Mouse (Mus musculus): ENCODE measurements around the gene Ntmt1. TPM values are rescaled to one million over a fixed set of nuclear protein-coding genes. Genes with fewer than 3 reads are reported as not detected.

Gene Ntmt1
- total RNA-seq, 1 experiment from 2014 or later: 21.2 TPM

- no peak for ATAC-seq (replicated peaks in 1 of 2; ENCODE audit: insufficient read depth in 1 of 2, low FRiP score in 2 of 2, low TSS enrichment in 1 of 2, low read depth in 1 of 2, poor library complexity in 2 of 2, severe bottlenecking in 2 of 2)
Observed at GRCm38 (mm10) chr2:30779241-30779640, 28.4 kb upstream of the Ntmt1 start.

DNA sequence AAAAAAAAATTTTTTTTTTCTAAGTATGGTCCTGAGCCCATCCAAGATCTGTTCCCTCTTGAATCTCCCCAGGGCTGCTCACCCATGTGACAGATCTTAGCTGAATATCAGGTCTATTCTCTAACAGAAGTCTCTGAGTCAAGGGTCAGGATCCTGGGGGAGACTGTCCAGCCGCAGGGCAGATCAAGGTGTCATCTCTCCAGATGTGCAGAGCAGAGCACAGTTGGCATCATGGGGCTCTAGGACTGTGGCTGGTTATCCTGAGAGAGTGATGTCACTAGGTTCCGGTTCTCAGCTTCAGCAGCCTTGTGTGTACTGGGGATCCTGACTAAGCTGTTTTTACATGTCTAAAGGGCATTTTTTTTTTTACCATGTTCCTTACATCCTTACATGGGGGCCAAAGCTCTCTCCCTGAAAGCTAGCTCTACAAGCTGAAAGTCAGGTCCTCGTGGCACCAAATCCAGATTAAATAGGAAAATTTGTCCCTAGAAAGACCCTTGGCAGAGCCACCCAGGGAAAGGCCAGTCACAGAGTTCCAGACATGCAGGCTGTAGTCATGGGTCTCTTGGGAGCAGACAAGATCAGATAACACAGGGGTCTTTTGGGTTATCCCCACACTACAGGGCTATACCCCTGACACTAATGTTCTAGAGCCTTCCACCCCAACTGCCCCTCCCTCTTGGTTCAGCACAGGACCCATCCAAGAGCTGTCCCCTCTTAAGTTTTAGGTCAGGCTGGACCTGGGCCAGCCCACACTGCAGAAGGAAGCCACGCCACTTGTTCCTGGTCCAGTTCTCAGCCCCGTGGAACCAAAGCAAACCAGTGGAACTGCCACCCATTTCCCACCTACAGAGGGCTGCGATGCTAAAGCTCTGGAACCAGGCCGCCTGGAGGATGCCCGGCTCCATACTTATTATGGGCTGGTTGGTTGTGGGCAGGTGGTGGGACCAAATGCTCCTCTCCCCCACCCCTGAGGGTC, 25.0 kb upstream of the Ntmt1 start:
- no peak for ATAC-seq (replicated peaks in 1 of 2; ENCODE audit: insufficient read depth in 1 of 2, low FRiP score in 2 of 2, low TSS enrichment in 1 of 2, low read depth in 1 of 2, poor library complexity in 2 of 2, severe bottlenecking in 2 of 2)

DNA sequence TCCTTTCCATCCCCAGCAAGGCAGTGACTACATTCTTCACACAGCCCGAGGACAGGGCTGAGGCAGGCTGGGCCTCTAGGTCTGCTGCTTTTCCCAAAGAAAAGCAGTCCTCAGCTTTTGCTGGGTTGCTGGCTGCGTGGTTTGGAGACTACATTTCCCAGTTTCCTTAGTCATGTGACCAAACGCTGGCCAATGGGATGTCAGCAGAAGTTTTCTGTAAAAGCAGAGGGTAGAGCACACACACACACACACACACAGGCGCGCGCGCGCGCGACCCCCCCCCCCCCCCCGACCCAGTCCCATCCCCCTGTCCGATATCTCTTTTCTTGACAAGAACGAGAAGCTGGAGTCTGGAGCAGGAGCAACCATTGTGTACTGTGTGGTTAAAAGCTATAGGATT, 24.3 kb upstream of the Ntmt1 start:
- ATAC-seq (replicated peaks in 1 of 2; ENCODE audit: insufficient read depth in 1 of 2, low FRiP score in 2 of 2, low TSS enrichment in 1 of 2, low read depth in 1 of 2, poor library complexity in 2 of 2, severe bottlenecking in 2 of 2): no peak

DNA sequence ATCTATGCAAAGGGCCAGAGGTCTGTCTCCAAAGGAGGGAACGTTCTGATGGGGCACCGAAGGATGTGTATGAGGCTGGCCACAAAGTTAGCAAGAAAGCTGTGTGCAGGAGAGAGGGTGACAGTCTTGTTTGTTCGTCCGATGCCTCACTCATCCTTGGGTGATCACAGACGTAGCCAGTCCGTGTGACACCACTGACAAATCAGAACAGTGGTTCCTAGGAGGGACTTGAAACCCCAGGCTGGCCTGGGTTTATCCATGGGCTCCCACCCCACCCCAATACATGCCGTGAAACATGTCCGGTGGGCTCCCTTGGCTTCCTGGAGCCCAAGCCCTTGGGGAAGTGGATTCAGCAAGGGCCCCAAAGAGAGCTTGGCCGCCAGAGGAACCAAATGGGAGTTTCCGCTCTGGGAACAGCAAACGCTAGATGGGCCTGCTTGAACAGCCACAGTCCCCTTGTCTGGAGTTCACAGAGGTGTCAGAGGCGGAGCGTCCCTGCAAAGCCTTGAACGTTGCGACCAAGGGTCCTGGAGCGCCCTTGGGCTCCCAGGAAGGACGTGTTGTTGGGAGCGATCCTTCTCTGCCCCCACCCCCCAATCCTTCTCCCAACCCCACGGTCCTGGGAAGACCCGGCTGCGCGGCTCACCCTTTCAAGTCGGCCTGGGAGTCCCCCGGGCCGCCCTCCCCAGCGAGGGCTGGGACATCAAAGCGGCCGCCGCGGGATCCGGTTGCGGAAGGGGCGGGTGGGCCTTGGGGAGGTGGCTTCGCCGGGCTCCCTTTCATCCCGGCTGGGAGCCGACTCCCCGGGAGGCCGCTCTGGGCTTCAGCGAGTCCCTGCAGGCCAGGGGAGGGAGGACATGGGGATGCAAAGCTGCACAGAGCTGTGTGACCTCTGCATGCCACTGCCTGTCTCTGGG, 23.3 kb upstream of the Ntmt1 start:
- 0 out of 4 replicates have a peak, but pooled peaks of 1 of the 2 experiments have one; percentile 36 for ATAC-seq (replicated peaks in 1 of 2; ENCODE audit: insufficient read depth in 1 of 2, low FRiP score in 2 of 2, low TSS enrichment in 1 of 2, low read depth in 1 of 2, poor library complexity in 2 of 2, severe bottlenecking in 2 of 2)

GRCm38 (mm10) chr2:30787466-30787865, 20.2 kb upstream of the Ntmt1 start:
- ATAC-seq (replicated peaks in 1 of 2; ENCODE audit: insufficient read depth in 1 of 2, low FRiP score in 2 of 2, low TSS enrichment in 1 of 2, low read depth in 1 of 2, poor library complexity in 2 of 2, severe bottlenecking in 2 of 2): no peak

DNA sequence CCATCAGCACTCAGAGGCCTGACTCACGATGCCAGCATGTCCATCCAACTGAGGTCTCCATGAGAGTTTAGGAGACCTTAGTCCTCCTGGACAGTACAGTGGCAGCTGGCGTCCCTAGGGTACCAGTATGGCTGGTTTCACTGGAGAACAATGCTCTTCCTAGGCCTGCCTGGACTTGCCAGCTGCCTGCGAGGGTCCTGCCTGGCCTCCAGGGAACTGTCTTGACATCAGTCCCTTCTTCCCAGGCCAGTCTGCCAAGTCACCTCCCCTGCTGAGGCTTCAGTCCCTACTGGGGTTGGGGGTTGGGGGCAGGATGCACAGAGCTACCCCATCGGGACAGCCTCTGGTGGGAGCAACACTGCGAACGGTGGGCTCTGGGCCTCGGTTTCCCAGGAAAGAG, 15.6 kb upstream of the Ntmt1 start:
- no peak for ATAC-seq (replicated peaks in 1 of 2; ENCODE audit: insufficient read depth in 1 of 2, low FRiP score in 2 of 2, low TSS enrichment in 1 of 2, low read depth in 1 of 2, poor library complexity in 2 of 2, severe bottlenecking in 2 of 2)

- peak; percentile 70 to 79 for ATAC-seq (replicated peaks in 1 of 2; ENCODE audit: insufficient read depth in 1 of 2, low FRiP score in 2 of 2, low TSS enrichment in 1 of 2, low read depth in 1 of 2, poor library complexity in 2 of 2, severe bottlenecking in 2 of 2)
Observed at GRCm38 (mm10) chr2:30794179-30795108, 13.2 kb upstream of the Ntmt1 start.

DNA sequence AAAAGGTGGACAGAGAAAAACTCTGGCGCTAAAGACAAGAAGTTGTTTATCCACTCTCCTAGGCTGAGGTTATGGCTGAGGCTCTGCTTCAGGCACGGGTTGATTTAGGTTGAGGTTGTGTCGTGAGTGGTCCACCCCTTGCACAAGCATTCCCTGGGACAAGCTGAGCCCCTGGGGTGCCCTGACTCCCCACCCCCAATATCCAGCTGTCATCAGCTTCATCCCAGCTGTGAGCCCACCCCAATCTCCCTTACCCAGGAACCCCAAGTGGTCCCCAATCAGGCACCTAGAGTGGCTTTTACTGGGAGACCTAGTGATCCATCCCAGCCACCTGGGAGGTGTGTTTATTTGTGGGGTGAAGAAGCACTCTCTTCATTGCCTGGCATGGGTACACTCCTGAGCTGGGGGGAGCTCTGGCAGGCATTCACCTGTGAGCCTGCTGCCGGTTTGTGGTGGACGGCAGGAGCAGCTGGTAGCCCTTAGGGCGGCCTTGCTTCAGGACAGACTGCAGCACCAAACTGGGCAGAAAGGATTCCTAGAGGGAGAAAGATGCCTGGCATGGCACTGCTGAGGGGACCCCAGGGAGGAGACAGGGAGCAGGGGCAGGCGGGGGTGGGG, 12.2 kb upstream of the Ntmt1 start:
- no peak for ATAC-seq (replicated peaks in 1 of 2; ENCODE audit: insufficient read depth in 1 of 2, low FRiP score in 2 of 2, low TSS enrichment in 1 of 2, low read depth in 1 of 2, poor library complexity in 2 of 2, severe bottlenecking in 2 of 2)

- no peak for ATAC-seq (replicated peaks in 1 of 2; ENCODE audit: insufficient read depth in 1 of 2, low FRiP score in 2 of 2, low TSS enrichment in 1 of 2, low read depth in 1 of 2, poor library complexity in 2 of 2, severe bottlenecking in 2 of 2)
Observed at GRCm38 (mm10) chr2:30795889-30796275, 11.7 kb upstream of the Ntmt1 start.

DNA sequence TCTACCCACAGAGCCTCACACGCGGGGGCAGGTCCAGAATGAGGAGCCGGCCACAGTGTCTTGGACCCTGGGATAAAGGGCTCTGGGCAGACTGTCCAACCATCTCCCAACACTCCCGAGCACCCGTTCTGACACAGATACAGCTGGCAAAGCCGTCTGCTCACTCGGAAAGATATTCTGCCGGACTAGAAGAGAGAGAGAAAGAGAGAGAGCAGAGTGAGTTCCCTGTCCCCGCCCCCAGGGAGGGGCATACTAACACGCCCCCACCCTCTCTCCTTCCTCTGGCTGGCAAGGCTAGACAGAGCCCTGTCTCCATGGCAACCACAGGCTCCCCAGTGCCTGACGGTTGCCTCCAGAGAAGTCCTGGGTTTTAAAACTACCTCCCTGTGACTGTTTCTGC, 11.2 kb upstream of the Ntmt1 start:
- ATAC-seq (replicated peaks in 1 of 2; ENCODE audit: insufficient read depth in 1 of 2, low FRiP score in 2 of 2, low TSS enrichment in 1 of 2, low read depth in 1 of 2, poor library complexity in 2 of 2, severe bottlenecking in 2 of 2): peak; percentile 66 to 78

DNA sequence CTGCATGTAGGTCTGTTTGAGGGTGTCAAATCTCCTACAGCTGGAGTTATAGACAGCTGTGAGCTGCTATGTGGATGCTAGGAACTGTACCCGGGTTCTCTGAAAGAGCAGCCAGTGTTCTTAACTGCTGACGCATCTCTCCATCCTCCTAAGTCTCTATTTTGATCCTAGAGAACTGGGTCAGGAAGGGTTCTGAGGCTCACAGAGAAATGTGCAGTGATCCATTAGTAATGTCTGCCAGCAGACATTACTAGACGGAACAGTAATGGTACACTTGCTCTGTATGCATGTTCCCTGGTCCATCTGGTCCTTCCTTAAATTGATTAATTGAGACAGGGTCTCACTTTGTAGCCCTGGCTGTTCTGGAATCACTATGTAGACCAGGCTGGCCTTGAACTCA, 8.2 kb upstream of the Ntmt1 start:
- no peak for ATAC-seq (replicated peaks in 1 of 2; ENCODE audit: insufficient read depth in 1 of 2, low FRiP score in 2 of 2, low TSS enrichment in 1 of 2, low read depth in 1 of 2, poor library complexity in 2 of 2, severe bottlenecking in 2 of 2)

DNA sequence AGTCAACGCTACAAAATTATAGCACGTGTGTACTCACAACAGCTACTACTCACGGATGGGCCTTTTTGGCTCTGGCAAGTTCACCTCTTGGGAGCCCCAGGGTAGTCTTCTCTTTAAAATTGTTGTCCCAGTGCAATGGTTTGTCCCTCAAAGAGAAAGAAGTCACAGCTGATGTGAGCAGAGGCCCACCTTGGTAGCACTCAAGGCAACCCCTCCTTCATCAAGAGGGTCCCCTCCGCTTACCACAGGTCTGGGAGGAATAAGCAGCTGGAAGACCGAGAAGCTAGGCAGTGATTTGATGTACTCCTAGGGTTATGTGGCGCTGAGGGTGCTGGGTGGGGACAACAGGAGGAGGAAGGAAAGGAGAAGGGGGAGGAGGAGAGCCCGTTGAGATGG, 7.0 kb upstream of the Ntmt1 start:
- no peak for ATAC-seq (replicated peaks in 1 of 2; ENCODE audit: insufficient read depth in 1 of 2, low FRiP score in 2 of 2, low TSS enrichment in 1 of 2, low read depth in 1 of 2, poor library complexity in 2 of 2, severe bottlenecking in 2 of 2)

- peak; percentile 50 to 69; a peak in 1 of 4 replicates for ATAC-seq (replicated peaks in 1 of 2; ENCODE audit: insufficient read depth in 1 of 2, low FRiP score in 2 of 2, low TSS enrichment in 1 of 2, low read depth in 1 of 2, poor library complexity in 2 of 2, severe bottlenecking in 2 of 2)
Observed at GRCm38 (mm10) chr2:30801067-30801852, 6.4 kb upstream of the Ntmt1 start.

- no peak for ATAC-seq (replicated peaks in 1 of 2; ENCODE audit: insufficient read depth in 1 of 2, low FRiP score in 2 of 2, low TSS enrichment in 1 of 2, low read depth in 1 of 2, poor library complexity in 2 of 2, severe bottlenecking in 2 of 2)
Observed at GRCm38 (mm10) chr2:30803604-30804003, 4.0 kb upstream of the Ntmt1 start, which contains the start of gene 1700001O22Rik. Gene 1700001O22Rik (minus strand): TSS chr2:30803661.

DNA sequence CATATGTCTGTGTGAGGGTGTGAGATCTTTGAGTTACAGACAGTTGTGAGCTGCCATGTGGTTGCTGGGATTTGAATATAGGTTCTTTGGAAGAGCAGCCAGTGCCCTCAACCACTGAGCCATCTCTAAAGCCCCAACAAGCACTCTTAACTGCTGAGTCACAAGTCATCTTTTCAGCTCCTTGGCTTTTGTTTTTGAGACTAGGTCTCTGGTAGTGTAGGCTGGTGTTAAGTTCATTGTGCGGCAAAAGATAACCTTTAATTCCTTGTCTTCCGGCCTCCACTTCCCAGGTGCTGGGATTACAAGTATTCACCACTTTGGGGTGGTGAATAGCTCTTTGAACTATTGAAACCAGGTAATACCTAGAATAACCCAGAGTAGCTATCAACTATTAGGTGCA, 1.6 kb upstream of the Ntmt1 start:
- ATAC-seq (replicated peaks in 1 of 2; ENCODE audit: insufficient read depth in 1 of 2, low FRiP score in 2 of 2, low TSS enrichment in 1 of 2, low read depth in 1 of 2, poor library complexity in 2 of 2, severe bottlenecking in 2 of 2): no peak

DNA sequence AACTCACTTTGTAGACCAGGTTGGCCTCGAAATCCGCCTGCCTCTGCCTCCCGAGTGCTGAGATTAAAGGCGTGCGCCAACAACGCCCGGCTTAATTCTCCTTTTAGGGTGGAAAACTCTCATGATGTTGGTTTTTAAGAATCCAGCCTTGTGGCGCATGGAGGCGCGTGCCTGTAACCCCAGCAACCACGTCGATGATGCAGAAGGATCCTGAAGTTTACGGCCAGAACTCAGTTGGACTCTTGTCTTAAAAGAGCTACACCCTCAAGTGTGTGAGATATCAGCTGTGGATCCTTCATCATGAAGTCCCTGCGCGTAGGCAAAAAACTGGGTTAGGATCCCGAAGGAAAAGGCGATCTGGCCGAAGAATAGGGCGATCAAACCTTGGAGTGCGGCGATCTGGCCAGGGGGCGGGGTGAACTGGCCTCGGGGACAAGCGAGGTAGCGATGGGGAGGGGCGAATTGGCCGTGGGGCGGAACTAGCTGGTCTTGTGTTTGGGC, 429 bp upstream of the Ntmt1 start:
- peak in 1 of 2 experiments; percentile 15; a peak in 1 of 4 replicates for ATAC-seq (replicated peaks in 1 of 2; ENCODE audit: insufficient read depth in 1 of 2, low FRiP score in 2 of 2, low TSS enrichment in 1 of 2, low read depth in 1 of 2, poor library complexity in 2 of 2, severe bottlenecking in 2 of 2)

All from hematopoietic stem cell, adult 5-6 weeks (primary cell).